Mouse (Mus musculus) forebrain, embryonic 11.5 days (tissue): ENCODE data around the gene Rpe. TPM values are rescaled to one million over a fixed set of nuclear protein-coding genes. Genes with fewer than 3 reads are reported as not detected.

ENCODE experiments used
- ATAC-seq: fragments of 200-750 bp; cut with Nextera tagmentation; replicated peaks from 2 replicates; pipeline ENCODE4 v1.8.0; 2017; ENCODE audit warnings: moderate TSS enrichment; ENCODE audit not compliant: low FRiP score
- DNase-seq: peaks from one replicate; pipeline ENCODE4 v3.0.0-alpha.2; 2017; ENCODE audit warnings: low spot score
- H3K27ac ChIP-seq: fragments of 300-500 bp; sonication (generic); 2 replicates; pipeline ENCODE4 v1.5.1; 2014; ENCODE audit warnings: low read depth, low read length
- H3K27me3 ChIP-seq: fragments of 300-500 bp; sonication (generic); 2 replicates; pipeline ENCODE4 v1.6.1; 2014; ENCODE audit warnings: mild to moderate bottlenecking, low read length, mixed read lengths; ENCODE audit not compliant: control insufficient read depth, insufficient read depth
- H3K36me3 ChIP-seq: fragments of 300-500 bp; sonication (generic); 2 replicates; pipeline ENCODE4 v1.6.1; 2014; ENCODE audit warnings: mild to moderate bottlenecking, low read length, moderate library complexity, mixed read lengths; ENCODE audit not compliant: control insufficient read depth, insufficient read depth
- H3K4me1 ChIP-seq: fragments of 300-500 bp; sonication (generic); replicated peaks from 2 replicates; pipeline ENCODE4 v1.6.1; 2014; ENCODE audit warnings: low read length, mixed read lengths; ENCODE audit not compliant: control insufficient read depth, insufficient read depth
- H3K4me2 ChIP-seq: fragments of 300-500 bp; sonication (generic); 2 replicates; pipeline ENCODE4 v1.6.1; 2014; ENCODE audit warnings: low read depth, mild to moderate bottlenecking, low read length, moderate library complexity, mixed read lengths; ENCODE audit not compliant: severe bottlenecking
- H3K4me3 ChIP-seq: fragments of 300-500 bp; sonication (generic); 2 replicates; pipeline ENCODE4 v1.5.1; 2014; ENCODE audit warnings: low read depth, low read length
- H3K9ac ChIP-seq: fragments of 300-500 bp; sonication (generic); 2 replicates; pipeline ENCODE4 v1.6.1; 2014; ENCODE audit warnings: low read length
- H3K9me3 ChIP-seq: fragments of 300-500 bp; sonication (generic); 2 replicates; pipeline ENCODE4 v1.6.1; 2016; ENCODE audit warnings: low read length, mixed read lengths; ENCODE audit not compliant: control insufficient read depth
- WGBS: fragments of 180-500 bp; shearing (Covaris S2); extraction: QIAGEN DNeasy Blood & Tissue Kit; methylation state at CpG from one replicate; pipeline ENCODE4 v1.1.7; 2014; 5-methylcytosine and 5-hydroxymethylcytosine counted together
- polyA plus RNA-seq: library from polyadenylated mRNA; unstranded; fragments of >200 nt; fragmentation: Nextera tagmentation; extraction: Ambion mirVana; gene quantifications from 2 replicates; pipeline ENCODE4 v1.2.1, GENCODE M21; 2014

Gene Rpe
- 56.7 and 66.6 TPM in 2 replicates for polyA plus RNA-seq

GRCm38 (mm10) chr1:66700693-66701575, at the start of gene Rpe:
Gene Rpe (plus strand): TSS chr1:66700831.
- peak within 1 kb of the TSS; percentile 80 for H3K4me3 ChIP-seq
- peak within 1 kb of the TSS; percentile 88 for H3K9ac ChIP-seq
- H3K27ac ChIP-seq, result no peak within 1 kb of the TSS
- under 1% methylated on average over 73 of the region's 73 CpGs for WGBS
- ATAC-seq (peak; percentile 99), DNase-seq (peak; percentile 97)
- no peaks in the 10 kb centered on the region for H3K36me3 ChIP-seq
- H3K4me2 ChIP-seq, result peak within 1 kb of the TSS; percentile 52
- no peaks in the 10 kb centered on the region for H3K27me3 ChIP-seq
- H3K4me1 ChIP-seq, result peaks cover 4% of the 10 kb centered on the region; the same call in 1 of the 2 replicates
- no peaks in the 10 kb centered on the region for H3K9me3 ChIP-seq

- ATAC-seq (peak; percentile 97), DNase-seq (peak; percentile 65)
- Histone ChIP-seq H3K9ac (peak overlapping the region; percentile 27; the same call in 1 of the 2 replicates), H3K4me2 (no peak overlapping the region), H3K36me3 (no peaks in the 10 kb centered on the region), H3K27me3 (no peaks in the 10 kb centered on the region), H3K4me3 (no peak overlapping the region), H3K9me3 (no peaks in the 10 kb centered on the region), H3K27ac (no peak overlapping the region), H3K4me1 (peaks cover 3% of the 10 kb centered on the region)
- 46% methylated on average over 4 of the region's 4 CpGs for WGBS
Measured at GRCm38 (mm10) chr1:66655119-66655746, 45.4 kb upstream of the Rpe start.

- no peak for DNase-seq
- peak; percentile 80 for ATAC-seq
- H3K4me2 ChIP-seq, result no peak overlapping the region
- no peak overlapping the region for H3K27ac ChIP-seq
- no peaks in the 10 kb centered on the region for H3K9me3 ChIP-seq
- peaks cover 3% of the 10 kb centered on the region for H3K4me1 ChIP-seq
- no peaks in the 10 kb centered on the region for H3K27me3 ChIP-seq
- H3K36me3 ChIP-seq, result no peaks in the 10 kb centered on the region
- no peak overlapping the region for H3K9ac ChIP-seq
- no peak overlapping the region for H3K4me3 ChIP-seq
Measured at GRCm38 (mm10) chr1:66655747-66656119, 44.9 kb upstream of the Rpe start.

GRCm38 (mm10) chr1:66671475-66671874, 29.2 kb upstream of the Rpe start:
- H3K4me2 ChIP-seq, result no peak overlapping the region
- WGBS, result 72% methylated on average over 7 of the region's 7 CpGs
- no peak overlapping the region for H3K4me3 ChIP-seq
- no peak overlapping the region for H3K27ac ChIP-seq
- no peaks in the 10 kb centered on the region for H3K27me3 ChIP-seq
- no peak overlapping the region for H3K9ac ChIP-seq
- no peaks in the 10 kb centered on the region for H3K36me3 ChIP-seq
- no peaks in the 10 kb centered on the region for H3K4me1 ChIP-seq
- DNase-seq (no peak), ATAC-seq (no peak)
- no peaks in the 10 kb centered on the region for H3K9me3 ChIP-seq

- no peaks in the 10 kb centered on the region for H3K36me3 ChIP-seq
- no peaks in the 10 kb centered on the region for H3K9me3 ChIP-seq
- 87% methylated on average over 7 of the region's 7 CpGs for WGBS
- H3K27me3 ChIP-seq, result no peaks in the 10 kb centered on the region
- no peak overlapping the region for H3K4me3 ChIP-seq
- H3K4me1 ChIP-seq, result no peaks in the 10 kb centered on the region; the same call in 1 of the 2 replicates
- DNase-seq (no peak), ATAC-seq (no peak)
- no peak overlapping the region for H3K4me2 ChIP-seq
- H3K27ac ChIP-seq, result no peak overlapping the region
- no peak overlapping the region for H3K9ac ChIP-seq
Measured at GRCm38 (mm10) chr1:66672812-66673211, 27.8 kb upstream of the Rpe start.

GRCm38 (mm10) chr1:66677928-66678327, 22.7 kb upstream of the Rpe start:
- H3K4me3 ChIP-seq, result no peak overlapping the region
- H3K27me3 ChIP-seq, result no peaks in the 10 kb centered on the region
- no peak for ATAC-seq
- H3K9ac ChIP-seq, result no peak overlapping the region
- WGBS, result 64% methylated on average over 14 of the region's 14 CpGs
- H3K27ac ChIP-seq, result no peak overlapping the region
- H3K36me3 ChIP-seq, result no peaks in the 10 kb centered on the region
- no peaks in the 10 kb centered on the region for H3K9me3 ChIP-seq
- H3K4me2 ChIP-seq, result no peak overlapping the region
- no peak for DNase-seq
- H3K4me1 ChIP-seq, result no peaks in the 10 kb centered on the region; the same call in 1 of the 2 replicates

GRCm38 (mm10) chr1:66678662-66679061, 22.0 kb upstream of the Rpe start:
- no peak overlapping the region for H3K9ac ChIP-seq
- ATAC-seq (no peak), DNase-seq (no peak)
- H3K36me3 ChIP-seq, result no peaks in the 10 kb centered on the region
- H3K27ac ChIP-seq, result no peak overlapping the region
- 42% methylated on average over 2 of the region's 2 CpGs for WGBS
- no peak overlapping the region for H3K4me2 ChIP-seq
- no peaks in the 10 kb centered on the region; the same call in 1 of the 2 replicates for H3K4me1 ChIP-seq
- no peaks in the 10 kb centered on the region for H3K27me3 ChIP-seq
- H3K9me3 ChIP-seq, result no peaks in the 10 kb centered on the region
- no peak overlapping the region for H3K4me3 ChIP-seq

GRCm38 (mm10) chr1:66682974-66683373, 17.7 kb upstream of the Rpe start:
- Histone ChIP-seq H3K27ac (no peak overlapping the region), H3K4me2 (no peak overlapping the region), H3K4me1 (no peaks in the 10 kb centered on the region; the same call in 1 of the 2 replicates), H3K36me3 (no peaks in the 10 kb centered on the region), H3K4me3 (no peak overlapping the region), H3K9ac (no peak overlapping the region), H3K9me3 (no peaks in the 10 kb centered on the region), H3K27me3 (no peaks in the 10 kb centered on the region)
- WGBS, result 88% methylated on average over 5 of the region's 5 CpGs
- DNase-seq, result no peak
- ATAC-seq, result no peak
